Mouse (Mus musculus) liver, embryonic 14.5 days (tissue): ENCODE measurements around the gene Psme4. TPM values are rescaled to one million over a fixed set of nuclear protein-coding genes. Genes with fewer than 3 reads are reported as not detected.

Source experiments
- ATAC-seq: fragments of 200-750 bp; cut with Nextera tagmentation; 2 replicates; pipeline ENCODE4 v1.8.0; 2017; ENCODE audit warnings: moderate number of reproducible peaks, mild to moderate bottlenecking, moderate library complexity; ENCODE audit not compliant: insufficient read depth
- DNase-seq, 3 experiments: peaks; one replicate each; pipeline ENCODE4 v3.0.0-alpha.2; 2012 to 2013; ENCODE audit warnings: low read depth in 3 of 3, low spot score in 3 of 3
- H3K27ac ChIP-seq: fragments of 300-500 bp; sonication (generic); 2 replicates; pipeline ENCODE4 v1.5.1; 2014; ENCODE audit warnings: moderate library complexity, mild to moderate bottlenecking, control low read depth, inconsistent platforms
- H3K27me3 ChIP-seq: fragments of 300-500 bp; sonication (generic); 2 replicates; pipeline ENCODE4 v1.6.1; 2014; ENCODE audit warnings: mild to moderate bottlenecking, low read length, moderate library complexity; ENCODE audit not compliant: control insufficient read depth, insufficient read depth
- H3K36me3 ChIP-seq: fragments of 300-500 bp; sonication (generic); replicated peaks from 2 replicates; pipeline ENCODE4 v1.6.1; 2014; ENCODE audit warnings: low read depth; ENCODE audit not compliant: control insufficient read depth, insufficient read depth
- H3K4me1 ChIP-seq, 2 experiments: fragments of 200-500 bp in 1 of 2; fragments of 300-500 bp in 1 of 2; sonication (generic) in 1 of 2; replicated peaks; 2 replicates each; pipeline ENCODE4 v1.6.1; 2012 to 2014; ENCODE audit warnings: antibody characterized with exemption in 1 of 2, inconsistent platforms in 1 of 2, low read length in 1 of 2; ENCODE audit not compliant: control insufficient read depth in 2 of 2, insufficient read depth in 2 of 2
- H3K4me2 ChIP-seq: fragments of 300-500 bp; sonication (generic); 2 replicates; pipeline ENCODE4 v1.6.1; 2014; ENCODE audit warnings: low read depth, mild to moderate bottlenecking, control low read depth, moderate library complexity
- H3K4me3 ChIP-seq, 2 experiments: fragments of 200-500 bp in 1 of 2; fragments of 300-500 bp in 1 of 2; sonication (generic) in 1 of 2; 2 replicates each; pipeline ENCODE4 v1.5.1; 2012 to 2014; ENCODE audit warnings: low read depth in 2 of 2, low read length in 2 of 2, mild to moderate bottlenecking in 2 of 2, control low read depth in 1 of 2, inconsistent platforms in 1 of 2, moderate library complexity in 1 of 2; ENCODE audit not compliant: insufficient read depth in 1 of 2
- H3K9ac ChIP-seq: fragments of 300-500 bp; sonication (generic); replicated peaks from 2 replicates; pipeline ENCODE4 v1.6.1; 2014; ENCODE audit warnings: mild to moderate bottlenecking, control low read depth, moderate library complexity
- H3K9me3 ChIP-seq: fragments of 300-500 bp; sonication (generic); 2 replicates; pipeline ENCODE4 v1.6.1; 2016; ENCODE audit warnings: low read length, mixed read lengths; ENCODE audit not compliant: control insufficient read depth
- CTCF ChIP-seq: IDR thresholded peaks from 2 replicates; pipeline ENCODE4 v1.5.1; 2016; ENCODE audit warnings: antibody characterized with exemption, low read depth, control low read depth
- EP300 ChIP-seq: IDR thresholded peaks from 2 replicates; pipeline ENCODE4 v1.6.1; 2016; ENCODE audit warnings: antibody characterized with exemption, low read depth
- WGBS: fragments of 180-500 bp; shearing (Covaris S2); extraction: QIAGEN DNeasy Blood & Tissue Kit; methylation state at CpG from one replicate; pipeline ENCODE4 v1.1.7; 2014; ENCODE audit not compliant: insufficient replicate concordance; 5-methylcytosine and 5-hydroxymethylcytosine counted together
- polyA plus RNA-seq, 2 experiments: library from polyadenylated mRNA; depleted of rRNA in 1 of 2; stranded (reverse) in 1 of 2; unstranded in 1 of 2; fragments of >200 nt; fragmentation: Nextera tagmentation in 1 of 2; extraction: Ambion mirVana in 1 of 2; gene quantifications; 2 replicates each; pipeline versions ENCODE4 v1.2.1 to v1.2.3; 2012 to 2014

The Psme4 gene
- polyA plus RNA-seq, 2 experiments: 12.8 to 15.1 TPM

- TF ChIP-seq CTCF (no peak), EP300 (no peak)
- Histone ChIP-seq H3K36me3 (peaks cover 16% of the 10 kb centered on the region), H3K9me3 (no peaks in the 10 kb centered on the region), H3K4me3 (no peak overlapping the region), H3K27me3 (no peaks in the 10 kb centered on the region), H3K27ac (no peak overlapping the region), H3K9ac (no peak overlapping the region), H3K4me2 (no peak overlapping the region), H3K4me1 (no peaks in the 10 kb centered on the region)
- 83% methylated on average over 1 of the region's 1 CpGs for whole genome bisulfite sequencing
- ATAC-seq (no peak), DNase-seq (no peak)
Observed at GRCm38 (mm10) chr11:30844355-30844754, 72.8 kb downstream of the Psme4 start.

- TF ChIP-seq EP300: no peak
- TF ChIP-seq CTCF: no peak
- H3K9ac ChIP-seq: no peak overlapping the region
- no peak overlapping the region for H3K27ac ChIP-seq
- peaks cover 14% of the 10 kb centered on the region for H3K36me3 ChIP-seq
- H3K9me3 ChIP-seq: no peaks in the 10 kb centered on the region
- H3K4me2 ChIP-seq: no peak overlapping the region
- DNase-seq (no peak), ATAC-seq (no peak)
- H3K4me3 ChIP-seq: no peak overlapping the region
- no peaks in the 10 kb centered on the region for H3K27me3 ChIP-seq
- no peaks in the 10 kb centered on the region for H3K4me1 ChIP-seq
Observed at GRCm38 (mm10) chr11:30872425-30872824, 100.9 kb downstream of the Psme4 start.

GRCm38 (mm10) chr11:30885171-30885871, 113.8 kb downstream of the Psme4 start, which contains the start of the genes Gpr75 and Asb3:
Gene Gpr75 (plus strand): TSS chr11:30885358.
Gene Asb3 (plus strand): TSS chr11:30885416.
- Histone ChIP-seq H3K9me3 (no peaks in the 10 kb centered on the region), H3K27ac (no peak within 1 kb of the TSS), H3K27me3 (peaks cover 7% of the 10 kb centered on the region; the same call in 1 of the 2 replicates), H3K4me1 (0 out of 4 replicates have a peak, but pooled peaks cover 0 to 1% of the 10 kb centered on the region in 2 experiments), H3K9ac (no peak within 1 kb of the TSS), H3K4me2 (peak within 1 kb of the TSS; percentile 49), H3K36me3 (no peaks in the 10 kb centered on the region), H3K4me3 (peak within 1 kb of the TSS; percentile 22 to 27; a peak in 1 of 4 replicates)
- 7% methylated on average over 40 of the region's 41 CpGs for whole genome bisulfite sequencing
- DNase-seq: no peak
- peak; percentile 62 for ATAC-seq
- TF ChIP-seq CTCF (no peak), EP300 (no peak)

- 73% methylated on average over 2 of the region's 2 CpGs for WGBS
- H3K4me1 ChIP-seq: 0 out of 4 replicates have a peak, but pooled peaks cover 0 to 1% of the 10 kb centered on the region in 2 experiments
- DNase-seq (no peak), ATAC-seq (no peak)
- no peak overlapping the region for H3K27ac ChIP-seq
- TF ChIP-seq CTCF: no peak
- TF ChIP-seq EP300: no peak
- no peak overlapping the region for H3K9ac ChIP-seq
- H3K9me3 ChIP-seq: no peaks in the 10 kb centered on the region
- H3K4me2 ChIP-seq: no peak overlapping the region
- peaks cover 7% of the 10 kb centered on the region; the same call in 1 of the 2 replicates for H3K27me3 ChIP-seq
- H3K36me3 ChIP-seq: no peaks in the 10 kb centered on the region
- no peak overlapping the region for H3K4me3 ChIP-seq
Observed at GRCm38 (mm10) chr11:30888153-30888552, 116.6 kb downstream of the Psme4 start.

DNA sequence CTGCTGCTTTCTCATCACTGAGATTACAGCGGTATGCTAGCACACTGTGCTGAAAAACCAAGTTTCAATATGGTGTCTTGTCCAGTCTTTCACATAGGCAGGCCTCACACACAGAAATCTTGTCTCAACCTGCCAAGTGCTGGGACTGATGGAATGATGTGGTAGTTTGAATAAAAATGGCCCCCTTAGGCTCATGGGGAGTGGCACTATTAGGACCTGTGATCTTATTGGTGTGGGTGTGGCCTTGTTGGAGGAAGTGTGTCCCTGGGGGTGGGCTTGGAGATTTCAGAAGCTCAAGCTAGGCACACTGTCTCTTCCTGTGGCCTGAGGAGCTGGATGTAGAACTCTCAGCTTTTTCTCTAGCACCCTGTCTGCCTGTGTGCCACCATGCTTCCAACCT, 124.7 kb downstream of the Psme4 start:
- 71% methylated on average over 1 of the region's 1 CpGs for WGBS
- DNase-seq (no peak), ATAC-seq (no peak)
- Histone ChIP-seq H3K9me3 (no peaks in the 10 kb centered on the region), H3K36me3 (no peaks in the 10 kb centered on the region), H3K4me1 (no peaks in the 10 kb centered on the region), H3K9ac (no peak overlapping the region), H3K27me3 (no peaks in the 10 kb centered on the region), H3K4me3 (no peak overlapping the region), H3K4me2 (no peak overlapping the region), H3K27ac (no peak overlapping the region)
- no peak for TF ChIP-seq CTCF
- no peak for TF ChIP-seq EP300
